Mouse (Mus musculus) erythroblast, embryonic 14.5 days (primary cell): ENCODE measurements around the gene Abhd14b.

ENCODE experiments used
- GATA1 ChIP-seq: IDR thresholded peaks from 2 replicates; pipeline ENCODE4 v1.6.1; 2012; ENCODE audit warnings: low read length, inconsistent platforms, mixed read lengths
- TAL1 ChIP-seq: IDR thresholded peaks from 3 replicates; pipeline ENCODE4 v1.6.1; 2012; ENCODE audit warnings: low read length, inconsistent platforms, mixed read lengths

- TF ChIP-seq GATA1: no peak
- TF ChIP-seq TAL1: no peak
Observed at GRCm38 (mm10) chr9:106481075-106481474, 33.8 kb downstream of the Abhd14b start.
